Mouse (Mus musculus): ENCODE measurements at regions not wholly inside any gene's neighbourhood (a gene's known extent, or its start where the extent isn't known, plus 50 kb on each side); places are given as distances from the start of the nearest gene placed in this dataset.
A peak's percentile ranks its signal among the peaks of the same experiment; 100 is the strongest.

DNA sequence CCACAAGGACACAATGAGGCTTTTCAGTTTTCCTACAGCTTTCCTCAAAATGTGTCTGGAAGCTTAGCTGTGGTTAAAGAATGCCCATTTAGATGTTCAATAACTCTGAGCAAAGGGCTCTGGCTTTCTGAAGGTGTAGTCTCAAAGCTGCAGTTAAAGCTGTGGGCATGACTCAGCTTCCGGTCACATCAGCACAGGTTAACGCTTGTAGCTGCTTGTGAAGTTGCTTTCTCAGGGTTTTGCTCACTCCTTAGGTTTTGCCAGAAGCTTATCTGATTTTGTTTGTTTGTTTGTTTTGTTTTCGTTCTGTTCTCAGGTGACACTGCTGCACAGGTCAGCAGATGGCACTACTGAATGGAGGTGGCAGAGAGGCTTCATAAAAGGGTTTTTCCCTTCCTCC is 444.2 kb downstream of the Ets1 start:
- Histone ChIP-seq H3K27me3 (ENCODE audit: control insufficient read depth, insufficient read depth, low read length) (no peaks in the 10 kb centered on the region), H3K36me3 (replicated peaks; ENCODE audit: control insufficient read depth, insufficient read depth, low read depth, low read length) (no peaks in the 10 kb centered on the region), H3K9me3 (replicated peaks; ENCODE audit: control insufficient read depth, low read length) (no peaks in the 10 kb centered on the region), H3K9ac (replicated peaks; ENCODE audit: low read length) (no peak overlapping the region), H3K4me2 (ENCODE audit: low read depth, low read length) (no peak overlapping the region), H3K4me3 (ENCODE audit: low read depth, low read length) (no peak overlapping the region), H3K4me1 (ENCODE audit: control insufficient read depth, insufficient read depth, low read length) (no peaks in the 10 kb centered on the region), H3K27ac (replicated peaks; ENCODE audit: low read depth, low read length) (no peak overlapping the region)
- no peak for DNase-seq (ENCODE audit: low spot score)
- no peak for ATAC-seq (replicated peaks; ENCODE audit: insufficient number of reproducible peaks, low FRiP score, low TSS enrichment, low read depth)
- WGBS: 66% methylated on average over 3 of the region's 3 CpGs

DNA sequence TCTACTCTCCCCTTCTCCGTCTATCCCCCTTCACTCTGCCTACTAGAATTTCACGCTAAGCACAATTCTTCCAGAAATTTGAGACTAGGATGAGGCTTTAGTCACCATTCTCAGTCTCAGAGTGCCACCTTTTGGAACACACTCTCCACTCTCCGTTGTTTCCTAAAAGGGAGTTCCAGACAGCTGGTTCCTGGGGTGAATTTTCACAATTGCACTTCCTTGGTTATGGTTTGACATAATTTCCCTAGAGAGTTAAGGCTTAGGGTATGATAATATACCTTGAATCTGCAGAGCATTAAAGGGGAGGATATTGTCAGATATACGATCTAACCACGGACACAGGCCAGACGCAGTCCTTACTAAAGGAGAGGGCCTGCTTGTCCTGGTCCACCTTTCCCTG is 444.8 kb downstream of the Ets1 start:
- WGBS: 38% methylated on average over 6 of the region's 6 CpGs
- no peaks in the 10 kb centered on the region for H3K36me3 ChIP-seq (replicated peaks; ENCODE audit: control insufficient read depth, insufficient read depth, low read depth, low read length)
- no peaks in the 10 kb centered on the region for H3K9me3 ChIP-seq (replicated peaks; ENCODE audit: control insufficient read depth, low read length)
- ATAC-seq (replicated peaks; ENCODE audit: insufficient number of reproducible peaks, low FRiP score, low TSS enrichment, low read depth) (no peak), DNase-seq (ENCODE audit: low spot score) (peak; percentile 76)
- no peak overlapping the region for H3K4me2 ChIP-seq (ENCODE audit: low read depth, low read length)
- no peak overlapping the region for H3K4me3 ChIP-seq (ENCODE audit: low read depth, low read length)
- no peaks in the 10 kb centered on the region for H3K4me1 ChIP-seq (ENCODE audit: control insufficient read depth, insufficient read depth, low read length)
- no peak overlapping the region for H3K27ac ChIP-seq (replicated peaks; ENCODE audit: low read depth, low read length)
- no peaks in the 10 kb centered on the region for H3K27me3 ChIP-seq (ENCODE audit: control insufficient read depth, insufficient read depth, low read length)
- no peak overlapping the region for H3K9ac ChIP-seq (replicated peaks; ENCODE audit: low read length)

DNA sequence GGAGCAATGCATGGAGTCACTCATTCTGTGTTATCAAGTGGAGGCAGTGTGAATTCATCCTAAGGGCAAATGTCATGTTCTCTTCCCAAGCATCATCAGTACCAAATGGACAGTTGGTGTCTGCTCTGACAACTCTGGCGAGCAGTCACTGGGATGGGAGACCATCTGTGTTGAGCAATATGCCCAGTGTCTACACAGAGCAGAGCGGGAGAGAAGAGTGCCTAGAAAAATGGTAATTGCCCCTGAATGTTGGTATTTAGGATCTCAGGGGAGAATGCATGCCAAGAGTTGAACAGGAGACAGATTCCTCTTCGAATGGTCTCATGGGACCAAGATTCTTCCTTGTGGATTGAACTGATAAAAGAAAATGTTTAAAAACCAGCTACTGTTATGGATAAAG is 454.0 kb downstream of the Ets1 start:
- Histone ChIP-seq H3K4me2 (ENCODE audit: low read depth, low read length) (no peak overlapping the region), H3K9ac (replicated peaks; ENCODE audit: low read length) (no peak overlapping the region), H3K4me1 (ENCODE audit: control insufficient read depth, insufficient read depth, low read length) (no peaks in the 10 kb centered on the region), H3K27ac (replicated peaks; ENCODE audit: low read depth, low read length) (no peak overlapping the region), H3K4me3 (ENCODE audit: low read depth, low read length) (no peak overlapping the region), H3K9me3 (replicated peaks; ENCODE audit: control insufficient read depth, low read length) (no peaks in the 10 kb centered on the region), H3K27me3 (ENCODE audit: control insufficient read depth, insufficient read depth, low read length) (no peaks in the 10 kb centered on the region), H3K36me3 (replicated peaks; ENCODE audit: control insufficient read depth, insufficient read depth, low read depth, low read length) (no peaks in the 10 kb centered on the region)
- WGBS: 74% methylated on average over 3 of the region's 3 CpGs
- ATAC-seq (replicated peaks; ENCODE audit: insufficient number of reproducible peaks, low FRiP score, low TSS enrichment, low read depth): no peak
- DNase-seq (ENCODE audit: low spot score): no peak

DNA sequence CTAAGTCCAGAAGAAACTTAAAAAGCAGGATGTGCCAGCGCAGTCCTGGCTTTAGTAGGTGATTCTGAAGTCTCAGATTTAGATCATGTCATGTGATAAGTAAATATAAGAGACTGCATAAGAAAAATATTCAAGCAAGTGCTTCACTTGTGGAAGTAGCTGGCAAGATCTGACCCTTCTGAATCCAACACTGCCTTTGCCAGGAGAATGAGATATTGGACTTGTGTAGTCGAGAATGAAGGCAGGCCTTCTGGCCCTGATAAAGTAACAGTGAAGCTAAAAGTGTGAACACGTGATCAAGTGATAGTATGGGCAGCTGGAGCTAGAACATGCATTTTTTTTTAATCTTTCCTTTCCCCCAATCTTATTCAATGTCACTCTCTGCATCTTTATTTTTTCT is 455.6 kb downstream of the Ets1 start:
- no peak overlapping the region for H3K9ac ChIP-seq (replicated peaks; ENCODE audit: low read length)
- no peaks in the 10 kb centered on the region for H3K9me3 ChIP-seq (replicated peaks; ENCODE audit: control insufficient read depth, low read length)
- ATAC-seq (replicated peaks; ENCODE audit: insufficient number of reproducible peaks, low FRiP score, low TSS enrichment, low read depth) (no peak), DNase-seq (ENCODE audit: low spot score) (no peak)
- H3K4me1 ChIP-seq (ENCODE audit: control insufficient read depth, insufficient read depth, low read length): no peaks in the 10 kb centered on the region
- H3K27ac ChIP-seq (replicated peaks; ENCODE audit: low read depth, low read length): no peak overlapping the region
- no peak overlapping the region for H3K4me2 ChIP-seq (ENCODE audit: low read depth, low read length)
- 87% methylated on average over 3 of the region's 3 CpGs for WGBS
- H3K27me3 ChIP-seq (ENCODE audit: control insufficient read depth, insufficient read depth, low read length): no peaks in the 10 kb centered on the region
- H3K4me3 ChIP-seq (ENCODE audit: low read depth, low read length): no peak overlapping the region
- no peaks in the 10 kb centered on the region for H3K36me3 ChIP-seq (replicated peaks; ENCODE audit: control insufficient read depth, insufficient read depth, low read depth, low read length)

DNA sequence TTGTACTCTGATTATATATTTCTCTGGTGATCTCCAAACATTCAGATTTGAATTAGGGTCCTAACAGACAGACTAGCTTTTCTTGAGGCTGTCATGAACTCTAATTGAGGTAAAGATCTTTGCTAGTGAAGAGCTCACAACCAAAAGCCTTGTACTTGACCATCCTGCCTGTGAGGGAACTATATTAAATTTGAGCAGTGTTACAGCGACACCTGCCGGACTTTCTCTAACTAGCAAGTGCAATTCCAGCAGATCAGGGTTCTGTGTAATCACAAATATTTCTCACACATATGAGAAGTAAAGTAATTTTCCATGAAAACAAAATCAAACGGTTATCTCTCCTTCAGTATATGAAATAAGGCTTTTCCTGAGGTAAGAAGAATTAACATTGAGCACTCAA is 459.6 kb downstream of the Ets1 start:
- no peaks in the 10 kb centered on the region for H3K4me1 ChIP-seq (ENCODE audit: control insufficient read depth, insufficient read depth, low read length)
- H3K4me2 ChIP-seq (ENCODE audit: low read depth, low read length): no peak overlapping the region
- ATAC-seq (replicated peaks; ENCODE audit: insufficient number of reproducible peaks, low FRiP score, low TSS enrichment, low read depth): no peak
- no peaks in the 10 kb centered on the region for H3K36me3 ChIP-seq (replicated peaks; ENCODE audit: control insufficient read depth, insufficient read depth, low read depth, low read length)
- 0% methylated on average over 3 of the region's 3 CpGs for WGBS
- no peak overlapping the region for H3K4me3 ChIP-seq (ENCODE audit: low read depth, low read length)
- DNase-seq (ENCODE audit: low spot score): peak; percentile 86
- no peaks in the 10 kb centered on the region for H3K27me3 ChIP-seq (ENCODE audit: control insufficient read depth, insufficient read depth, low read length)
- H3K9me3 ChIP-seq (replicated peaks; ENCODE audit: control insufficient read depth, low read length): no peaks in the 10 kb centered on the region
- no peak overlapping the region for H3K27ac ChIP-seq (replicated peaks; ENCODE audit: low read depth, low read length)
- no peak overlapping the region for H3K9ac ChIP-seq (replicated peaks; ENCODE audit: low read length)

DNA sequence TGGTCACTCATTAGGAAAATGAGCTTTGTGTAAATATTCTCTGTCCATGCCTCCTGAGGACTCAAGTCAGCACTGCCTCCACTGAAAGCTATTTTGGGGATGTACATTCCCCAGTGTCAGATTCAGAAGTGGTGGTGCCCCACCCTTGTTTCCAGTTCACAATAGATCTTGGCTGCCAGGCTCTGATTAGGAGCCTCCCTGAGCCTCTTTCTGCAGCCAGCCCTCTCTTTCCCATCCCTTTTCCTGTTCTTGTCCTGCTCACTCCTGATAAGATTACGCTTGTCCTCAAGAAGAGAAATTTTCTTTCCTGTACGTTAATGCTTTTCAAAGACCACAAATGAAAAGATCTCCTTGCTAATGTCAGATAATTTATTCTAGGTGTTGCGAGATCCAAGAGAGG is 465.2 kb downstream of the Ets1 start:
- no peak for DNase-seq (ENCODE audit: low spot score)
- Histone ChIP-seq H3K36me3 (replicated peaks; ENCODE audit: control insufficient read depth, insufficient read depth, low read depth, low read length) (no peaks in the 10 kb centered on the region), H3K27me3 (ENCODE audit: control insufficient read depth, insufficient read depth, low read length) (no peaks in the 10 kb centered on the region), H3K9ac (replicated peaks; ENCODE audit: low read length) (no peak overlapping the region), H3K9me3 (replicated peaks; ENCODE audit: control insufficient read depth, low read length) (no peaks in the 10 kb centered on the region), H3K4me3 (ENCODE audit: low read depth, low read length) (no peak overlapping the region), H3K4me2 (ENCODE audit: low read depth, low read length) (no peak overlapping the region), H3K4me1 (ENCODE audit: control insufficient read depth, insufficient read depth, low read length) (no peaks in the 10 kb centered on the region), H3K27ac (replicated peaks; ENCODE audit: low read depth, low read length) (no peak overlapping the region)
- 77% methylated on average over 3 of the region's 3 CpGs for WGBS
- ATAC-seq (replicated peaks; ENCODE audit: insufficient number of reproducible peaks, low FRiP score, low TSS enrichment, low read depth): no peak

DNA sequence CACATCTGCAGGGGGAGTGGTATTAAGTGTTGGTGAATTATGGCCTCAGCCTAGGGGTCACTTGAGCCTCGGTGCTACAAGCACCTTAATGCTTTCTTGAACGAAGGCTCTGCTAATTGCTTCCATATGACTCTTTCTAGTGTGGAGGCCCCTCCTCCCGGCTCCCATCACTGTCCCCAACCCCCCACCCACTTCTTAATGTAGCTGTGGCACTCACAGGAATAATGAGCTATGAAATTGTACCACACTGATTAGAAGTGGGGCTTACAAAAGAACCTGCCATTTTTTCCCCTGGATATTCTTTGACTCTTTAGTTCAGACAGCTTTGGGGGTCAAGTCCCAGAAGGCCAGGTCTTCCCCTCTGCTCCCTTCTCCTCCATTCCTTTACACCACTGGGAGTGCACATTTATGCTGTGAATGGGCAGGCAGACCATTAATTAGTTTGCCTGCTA is 468.6 kb downstream of the Ets1 start:
- peak; percentile 75 for DNase-seq (ENCODE audit: low spot score)
- H3K9ac ChIP-seq (replicated peaks; ENCODE audit: low read length): no peak overlapping the region
- H3K4me2 ChIP-seq (ENCODE audit: low read depth, low read length): no peak overlapping the region
- no peak overlapping the region for H3K27ac ChIP-seq (replicated peaks; ENCODE audit: low read depth, low read length)
- 9% methylated on average over 3 of the region's 3 CpGs for WGBS
- no peaks in the 10 kb centered on the region for H3K4me1 ChIP-seq (ENCODE audit: control insufficient read depth, insufficient read depth, low read length)
- no peak overlapping the region for H3K4me3 ChIP-seq (ENCODE audit: low read depth, low read length)
- no peaks in the 10 kb centered on the region for H3K36me3 ChIP-seq (replicated peaks; ENCODE audit: control insufficient read depth, insufficient read depth, low read depth, low read length)
- no peaks in the 10 kb centered on the region for H3K9me3 ChIP-seq (replicated peaks; ENCODE audit: control insufficient read depth, low read length)
- no peaks in the 10 kb centered on the region for H3K27me3 ChIP-seq (ENCODE audit: control insufficient read depth, insufficient read depth, low read length)
- peak; percentile 85 for ATAC-seq (replicated peaks; ENCODE audit: insufficient number of reproducible peaks, low FRiP score, low TSS enrichment, low read depth)

DNA sequence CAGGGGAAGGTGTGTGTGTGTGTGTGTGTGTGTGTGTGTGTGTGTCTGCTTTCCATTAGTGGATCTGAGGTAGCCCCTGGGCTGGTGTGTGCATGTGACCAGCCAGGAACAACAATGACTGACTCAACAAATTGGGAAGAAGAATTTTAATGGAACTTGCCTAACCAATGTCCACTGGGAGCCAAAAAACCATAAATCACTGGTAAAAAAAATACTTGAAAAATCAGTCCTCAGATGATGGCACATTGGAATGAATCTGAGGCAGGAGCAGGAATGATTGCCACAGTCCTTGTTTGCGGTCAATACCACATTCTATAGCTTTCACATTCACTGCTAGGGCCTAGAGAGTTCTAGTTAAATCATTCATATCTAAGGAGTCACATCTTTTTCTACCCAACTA is 487.8 kb downstream of the Ets1 start:
- H3K4me3 ChIP-seq (ENCODE audit: low read depth, low read length): no peak overlapping the region
- no peak for ATAC-seq (replicated peaks; ENCODE audit: insufficient number of reproducible peaks, low FRiP score, low TSS enrichment, low read depth)
- no peaks in the 10 kb centered on the region for H3K4me1 ChIP-seq (ENCODE audit: control insufficient read depth, insufficient read depth, low read length)
- no peaks in the 10 kb centered on the region for H3K27me3 ChIP-seq (ENCODE audit: control insufficient read depth, insufficient read depth, low read length)
- H3K9ac ChIP-seq (replicated peaks; ENCODE audit: low read length): no peak overlapping the region
- no peak overlapping the region for H3K4me2 ChIP-seq (ENCODE audit: low read depth, low read length)
- DNase-seq (ENCODE audit: low spot score): no peak
- H3K9me3 ChIP-seq (replicated peaks; ENCODE audit: control insufficient read depth, low read length): no peaks in the 10 kb centered on the region
- H3K36me3 ChIP-seq (replicated peaks; ENCODE audit: control insufficient read depth, insufficient read depth, low read depth, low read length): no peaks in the 10 kb centered on the region
- 97% methylated on average over 1 of the region's 1 CpGs for WGBS
- H3K27ac ChIP-seq (replicated peaks; ENCODE audit: low read depth, low read length): no peak overlapping the region
